Mouse (Mus musculus) intestine, embryonic 15.5 days (tissue): ENCODE data around the gene Jph3. TPM values are rescaled to one million over a fixed set of nuclear protein-coding genes. Genes with fewer than 3 reads are reported as not detected.

Experiments
- ATAC-seq: fragments of 200-750 bp; cut with Nextera tagmentation; 2 replicates; pipeline ENCODE4 v1.8.0; 2017; ENCODE audit warnings: moderate TSS enrichment, moderate library complexity
- H3K27ac ChIP-seq: fragments of 300-500 bp; sonication (generic); 2 replicates; pipeline ENCODE4 v1.5.1; 2015; ENCODE audit warnings: mild to moderate bottlenecking, inconsistent platforms
- H3K27me3 ChIP-seq: fragments of 300-500 bp; sonication (generic); replicated peaks from 2 replicates; pipeline ENCODE4 v1.6.1; 2015; ENCODE audit warnings: inconsistent platforms
- H3K36me3 ChIP-seq: fragments of 300-500 bp; sonication (generic); 2 replicates; pipeline ENCODE4 v1.6.1; 2015; ENCODE audit warnings: inconsistent platforms
- H3K4me1 ChIP-seq: fragments of 300-500 bp; sonication (generic); replicated peaks from 2 replicates; pipeline ENCODE4 v1.6.1; 2015; ENCODE audit warnings: inconsistent platforms
- H3K4me2 ChIP-seq: fragments of 300-500 bp; sonication (generic); replicated peaks from 2 replicates; pipeline ENCODE4 v1.6.1; 2015; ENCODE audit warnings: mild to moderate bottlenecking, inconsistent platforms
- H3K4me3 ChIP-seq: fragments of 300-500 bp; sonication (generic); replicated peaks from 2 replicates; pipeline ENCODE4 v1.5.1; 2015; ENCODE audit warnings: inconsistent platforms
- H3K9ac ChIP-seq: fragments of 300-500 bp; sonication (generic); 2 replicates; pipeline ENCODE4 v1.6.1; 2015; ENCODE audit warnings: inconsistent platforms
- H3K9me3 ChIP-seq: fragments of 300-500 bp; sonication (generic); 2 replicates; pipeline ENCODE4 v1.6.1; 2016; ENCODE audit warnings: inconsistent platforms
- WGBS: fragments of 180-500 bp; shearing (Covaris S2); methylation state at CpG from one replicate; pipeline ENCODE4 v1.1.7; 2015; 5-methylcytosine and 5-hydroxymethylcytosine counted together
- polyA plus RNA-seq: library from polyadenylated mRNA; unstranded; fragments of >200 nt; fragmentation: Nextera tagmentation; extraction: Ambion mirVana; gene quantifications from 2 replicates; pipeline ENCODE4 v1.2.1, GENCODE M21; 2015

The Jph3 gene
- polyA plus RNA-seq, 1 experiment from 2014 or later, result 4.5 TPM

- WGBS, result 41% methylated on average over 3 of the region's 3 CpGs
- Histone ChIP-seq H3K4me3 (no peak overlapping the region), H3K4me2 (no peak overlapping the region), H3K36me3 (peaks cover 14% of the 10 kb centered on the region; the same call in 1 of the 2 replicates), H3K27me3 (no peaks in the 10 kb centered on the region), H3K4me1 (peaks cover 7% of the 10 kb centered on the region; the same call in 1 of the 2 replicates), H3K9me3 (no peaks in the 10 kb centered on the region), H3K9ac (no peak overlapping the region), H3K27ac (no peak overlapping the region)
- no peak for ATAC-seq
Measured at GRCm38 (mm10) chr8:121794151-121794550, 64.7 kb downstream of the Jph3 start.

GRCm38 (mm10) chr8:121795461-121795860 lies 66.0 kb downstream of the Jph3 start:
- H3K4me1 ChIP-seq, result peaks cover 7% of the 10 kb centered on the region; the same call in 1 of the 2 replicates
- 79% methylated on average over 8 of the region's 8 CpGs for WGBS
- H3K27ac ChIP-seq, result no peak overlapping the region
- no peak overlapping the region for H3K4me2 ChIP-seq
- H3K9me3 ChIP-seq, result no peaks in the 10 kb centered on the region
- no peak overlapping the region for H3K9ac ChIP-seq
- no peak overlapping the region for H3K4me3 ChIP-seq
- H3K36me3 ChIP-seq, result peaks cover 16% of the 10 kb centered on the region; the same call in 1 of the 2 replicates
- no peak for ATAC-seq
- H3K27me3 ChIP-seq, result no peaks in the 10 kb centered on the region

- peaks cover 17% of the 10 kb centered on the region; the same call in 1 of the 2 replicates for H3K36me3 ChIP-seq
Measured at GRCm38 (mm10) chr8:121796406-121796805, 67.0 kb downstream of the Jph3 start.

GRCm38 (mm10) chr8:121798401-121798800 lies 69.0 kb downstream of the Jph3 start:
- no peak overlapping the region for H3K4me2 ChIP-seq
- no peak overlapping the region for H3K9ac ChIP-seq
- no peak overlapping the region for H3K27ac ChIP-seq
- H3K27me3 ChIP-seq, result no peaks in the 10 kb centered on the region
- peaks cover 20% of the 10 kb centered on the region; the same call in 1 of the 2 replicates for H3K36me3 ChIP-seq
- no peak for ATAC-seq
- no peaks in the 10 kb centered on the region for H3K9me3 ChIP-seq
- H3K4me1 ChIP-seq, result no peaks in the 10 kb centered on the region
- no peak overlapping the region for H3K4me3 ChIP-seq
- WGBS, result 85% methylated on average over 6 of the region's 6 CpGs

More at GRCm38 (mm10) chr8:121796406-121796805, 67.0 kb downstream of the Jph3 start:
- no peak overlapping the region for H3K4me3 ChIP-seq
- no peak overlapping the region for H3K4me2 ChIP-seq
- ATAC-seq, result no peak
- no peak overlapping the region for H3K27ac ChIP-seq
- H3K9ac ChIP-seq, result no peak overlapping the region
- H3K9me3 ChIP-seq, result no peaks in the 10 kb centered on the region
- no peaks in the 10 kb centered on the region for H3K27me3 ChIP-seq
- peaks cover 7% of the 10 kb centered on the region; the same call in 1 of the 2 replicates for H3K4me1 ChIP-seq
- 91% methylated on average over 11 of the region's 11 CpGs for WGBS

GRCm38 (mm10) chr8:121804829-121805228 lies 75.4 kb downstream of the Jph3 start:
- Histone ChIP-seq H3K9ac (no peak overlapping the region), H3K4me1 (no peaks in the 10 kb centered on the region), H3K9me3 (no peaks in the 10 kb centered on the region), H3K27me3 (no peaks in the 10 kb centered on the region), H3K36me3 (peaks cover 24% of the 10 kb centered on the region), H3K4me3 (no peak overlapping the region), H3K4me2 (no peak overlapping the region), H3K27ac (no peak overlapping the region)
- no peak for ATAC-seq
- 91% methylated on average over 5 of the region's 5 CpGs for WGBS

- ATAC-seq, result no peak
- Histone ChIP-seq H3K9me3 (no peaks in the 10 kb centered on the region), H3K4me3 (no peak overlapping the region), H3K4me1 (no peaks in the 10 kb centered on the region), H3K36me3 (peaks cover 24% of the 10 kb centered on the region), H3K4me2 (no peak overlapping the region), H3K9ac (no peak overlapping the region), H3K27ac (no peak overlapping the region), H3K27me3 (no peaks in the 10 kb centered on the region)
- 91% methylated on average over 13 of the region's 13 CpGs for WGBS
Measured at GRCm38 (mm10) chr8:121806126-121806525, 76.7 kb downstream of the Jph3 start.

GRCm38 (mm10) chr8:121808032-121808431 lies 78.6 kb downstream of the Jph3 start:
- no peak for ATAC-seq
- Histone ChIP-seq H3K4me1 (no peaks in the 10 kb centered on the region), H3K4me3 (no peak overlapping the region), H3K9ac (no peak overlapping the region), H3K27ac (no peak overlapping the region), H3K9me3 (no peaks in the 10 kb centered on the region), H3K27me3 (no peaks in the 10 kb centered on the region), H3K4me2 (no peak overlapping the region), H3K36me3 (peaks cover 20% of the 10 kb centered on the region)
- 82% methylated on average over 11 of the region's 11 CpGs for WGBS

- Histone ChIP-seq H3K27ac (no peak overlapping the region), H3K9me3 (no peaks in the 10 kb centered on the region), H3K4me3 (no peak overlapping the region), H3K4me1 (no peaks in the 10 kb centered on the region), H3K9ac (no peak overlapping the region), H3K27me3 (no peaks in the 10 kb centered on the region), H3K36me3 (peaks cover 20% of the 10 kb centered on the region), H3K4me2 (no peak overlapping the region)
- no peak for ATAC-seq
- 92% methylated on average over 11 of the region's 11 CpGs for WGBS
Measured at GRCm38 (mm10) chr8:121809524-121810155, 80.2 kb downstream of the Jph3 start.

GRCm38 (mm10) chr8:121811502-121811901 lies 82.1 kb downstream of the Jph3 start:
- H3K9ac ChIP-seq, result no peak overlapping the region
- H3K27me3 ChIP-seq, result no peaks in the 10 kb centered on the region
- no peak for ATAC-seq
- peaks cover 11% of the 10 kb centered on the region; the same call in 1 of the 2 replicates for H3K36me3 ChIP-seq
- no peak overlapping the region for H3K4me3 ChIP-seq
- WGBS, result 85% methylated on average over 3 of the region's 3 CpGs
- no peak overlapping the region for H3K4me2 ChIP-seq
- no peaks in the 10 kb centered on the region for H3K9me3 ChIP-seq
- H3K27ac ChIP-seq, result no peak overlapping the region
- no peaks in the 10 kb centered on the region for H3K4me1 ChIP-seq

- Histone ChIP-seq H3K9ac (no peak overlapping the region), H3K36me3 (peaks cover 11% of the 10 kb centered on the region; the same call in 1 of the 2 replicates), H3K9me3 (no peaks in the 10 kb centered on the region), H3K27ac (no peak overlapping the region), H3K4me2 (no peak overlapping the region), H3K27me3 (no peaks in the 10 kb centered on the region), H3K4me1 (no peaks in the 10 kb centered on the region), H3K4me3 (no peak overlapping the region)
- 93% methylated on average over 12 of the region's 12 CpGs for WGBS
- ATAC-seq, result no peak
Measured at GRCm38 (mm10) chr8:121811931-121812570, 82.6 kb downstream of the Jph3 start.

GRCm38 (mm10) chr8:121818226-121818625 lies 88.8 kb downstream of the Jph3 start:
- peaks cover 12% of the 10 kb centered on the region; the same call in 1 of the 2 replicates for H3K36me3 ChIP-seq
- WGBS, result 85% methylated on average over 7 of the region's 7 CpGs

GRCm38 (mm10) chr8:121820840-121821239 lies 91.4 kb downstream of the Jph3 start:
- Histone ChIP-seq H3K27ac (no peak overlapping the region), H3K9me3 (no peaks in the 10 kb centered on the region), H3K4me1 (no peaks in the 10 kb centered on the region), H3K9ac (no peak overlapping the region), H3K4me2 (no peak overlapping the region), H3K27me3 (no peaks in the 10 kb centered on the region), H3K36me3 (0 out of 2 replicates have a peak, but pooled peaks cover 6% of the 10 kb centered on the region), H3K4me3 (no peak overlapping the region)
- no peak for ATAC-seq
- 92% methylated on average over 6 of the region's 6 CpGs for WGBS

More at GRCm38 (mm10) chr8:121818226-121818625, 88.8 kb downstream of the Jph3 start:
- Histone ChIP-seq H3K4me2 (no peak overlapping the region), H3K9me3 (no peaks in the 10 kb centered on the region), H3K9ac (no peak overlapping the region), H3K4me3 (no peak overlapping the region), H3K4me1 (no peaks in the 10 kb centered on the region), H3K27me3 (no peaks in the 10 kb centered on the region), H3K27ac (no peak overlapping the region)
- no peak for ATAC-seq
